Mouse (Mus musculus) G1E (cell line): ENCODE results near the gene Tmprss12. TPM values are rescaled to one million over a fixed set of nuclear protein-coding genes. Genes with fewer than 3 reads are reported as not detected.
A peak's percentile ranks its signal among the peaks of the same experiment; 100 is the strongest.

Source experiments
- ATAC-seq: 2 replicates; pipeline ENCODE4 v1.8.0; 2016; ENCODE audit warnings: mild to moderate bottlenecking; ENCODE audit not compliant: insufficient number of reproducible peaks, poor library complexity, low FRiP score, severe bottlenecking; ENCODE audit errors: extremely low read depth
- DNase-seq: peaks from one replicate; pipeline ENCODE4 v3.0.0; 2012; ENCODE audit warnings: low spot score
- H3K27me3 ChIP-seq: 2 replicates; pipeline ENCODE4 v1.6.1; 2012; ENCODE audit warnings: mild to moderate bottlenecking, low read length, inconsistent platforms; ENCODE audit not compliant: insufficient read depth
- H3K36me3 ChIP-seq: replicated peaks from 2 replicates; pipeline ENCODE3; 2012; ENCODE audit warnings: mild to moderate bottlenecking, inconsistent platforms
- H3K4me1 ChIP-seq: 2 replicates; pipeline ENCODE4 v1.6.1; 2012; ENCODE audit warnings: low read depth, low read length, inconsistent platforms, mixed read lengths; ENCODE audit not compliant: insufficient read depth
- H3K4me3 ChIP-seq: 2 replicates; pipeline ENCODE4 v1.5.1; 2012; ENCODE audit warnings: low read depth, mild to moderate bottlenecking, inconsistent platforms, low read length, moderate library complexity, mixed read lengths
- H3K9me3 ChIP-seq: replicated peaks from 2 replicates; pipeline ENCODE4 v1.6.1; 2012; ENCODE audit warnings: inconsistent platforms
- CTCF ChIP-seq: IDR thresholded peaks from 2 replicates; pipeline ENCODE4 v1.5.1; 2012; ENCODE audit warnings: low read depth, low read length, inconsistent platforms, mixed read lengths
- GATA1 ChIP-seq: IDR thresholded peaks from 2 replicates; pipeline ENCODE4 v1.6.1; 2012; ENCODE audit warnings: borderline replicate concordance, low read length, inconsistent platforms, mixed read lengths
- GATA2 ChIP-seq: IDR thresholded peaks from 2 replicates; pipeline ENCODE4 v1.6.1; 2012; ENCODE audit warnings: low read depth, low read length, inconsistent platforms, borderline replicate concordance
- POLR2AphosphoS5 ChIP-seq: IDR thresholded peaks from 2 replicates; pipeline ENCODE4 v1.6.1; 2012; ENCODE audit warnings: low read depth, low read length, inconsistent platforms; ENCODE audit not compliant: insufficient replicate concordance
- TAL1 ChIP-seq: conservative IDR thresholded peaks from 2 replicates; pipeline ENCODE4 v1.6.1; 2012; ENCODE audit warnings: low read depth, low read length, inconsistent platforms, mixed read lengths
- polyA plus RNA-seq: library from polyadenylated mRNA; stranded (reverse); fragments of >175 nt; gene quantifications from 2 replicates; pipeline ENCODE4 v1.2.3, GENCODE M21; 2012
- total RNA-seq, 2 experiments: library from RNA; stranded (forward) in 1 of 2; stranded (reverse) in 1 of 2; fragments of 200-1000 nt in 1 of 2; fragments of >200 nt in 1 of 2; fragmentation: Nextera tagmentation in 1 of 2; gene quantifications; 2 replicates each; pipeline ENCODE4 v1.2.3; 2014 to 2017

Gene Tmprss12
- total RNA-seq (2014; fragmentation: Nextera tagmentation) (not detected in 2 replicates), total RNA-seq (2017) (0.12 TPM in 1 of 2 replicates, not detected in the other), polyA plus RNA-seq (not detected in 2 replicates)

DNA sequence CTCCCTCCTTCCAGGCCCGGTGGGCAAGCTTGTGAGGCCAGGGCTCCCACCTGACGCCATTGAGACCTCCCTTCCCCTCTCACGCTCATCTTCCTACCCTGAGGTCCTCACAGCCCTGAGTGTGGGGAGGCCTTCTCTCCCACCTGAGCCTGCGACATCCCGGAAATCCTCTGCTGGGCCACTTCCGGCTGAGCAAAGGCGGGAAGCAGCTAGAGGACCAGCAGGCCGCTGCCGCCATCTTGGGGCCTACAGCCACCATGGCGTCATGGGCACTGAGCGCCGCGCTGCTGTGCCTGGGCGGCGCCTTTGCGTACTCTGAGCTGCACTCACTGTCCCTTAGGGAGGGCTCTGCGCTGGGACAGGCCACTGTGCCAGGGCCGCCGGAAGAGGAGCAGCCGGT lies at the start of gene Tmprss12:
Gene Tmprss12, plus strand, starts transcription at position 212 of the 400 bp plus-strand sequence.
- ATAC-seq: no peak
- TF ChIP-seq POLR2AphosphoS5: no peak
- no peak for TF ChIP-seq GATA1
- TF ChIP-seq GATA2: no peak
- no peak for TF ChIP-seq CTCF
- no peak for TF ChIP-seq TAL1
- Histone ChIP-seq H3K4me3 (peak within 1 kb of the TSS; percentile 29; the same call in 1 of the 2 replicates), H3K9me3 (peaks cover 10% of the 10 kb centered on the region), H3K4me1 (peaks cover 2% of the 10 kb centered on the region; the same call in 1 of the 2 replicates), H3K27me3 (peaks cover 6% of the 10 kb centered on the region; the same call in 1 of the 2 replicates), H3K36me3 (no peaks in the 10 kb centered on the region)
- no peak for DNase-seq

DNA sequence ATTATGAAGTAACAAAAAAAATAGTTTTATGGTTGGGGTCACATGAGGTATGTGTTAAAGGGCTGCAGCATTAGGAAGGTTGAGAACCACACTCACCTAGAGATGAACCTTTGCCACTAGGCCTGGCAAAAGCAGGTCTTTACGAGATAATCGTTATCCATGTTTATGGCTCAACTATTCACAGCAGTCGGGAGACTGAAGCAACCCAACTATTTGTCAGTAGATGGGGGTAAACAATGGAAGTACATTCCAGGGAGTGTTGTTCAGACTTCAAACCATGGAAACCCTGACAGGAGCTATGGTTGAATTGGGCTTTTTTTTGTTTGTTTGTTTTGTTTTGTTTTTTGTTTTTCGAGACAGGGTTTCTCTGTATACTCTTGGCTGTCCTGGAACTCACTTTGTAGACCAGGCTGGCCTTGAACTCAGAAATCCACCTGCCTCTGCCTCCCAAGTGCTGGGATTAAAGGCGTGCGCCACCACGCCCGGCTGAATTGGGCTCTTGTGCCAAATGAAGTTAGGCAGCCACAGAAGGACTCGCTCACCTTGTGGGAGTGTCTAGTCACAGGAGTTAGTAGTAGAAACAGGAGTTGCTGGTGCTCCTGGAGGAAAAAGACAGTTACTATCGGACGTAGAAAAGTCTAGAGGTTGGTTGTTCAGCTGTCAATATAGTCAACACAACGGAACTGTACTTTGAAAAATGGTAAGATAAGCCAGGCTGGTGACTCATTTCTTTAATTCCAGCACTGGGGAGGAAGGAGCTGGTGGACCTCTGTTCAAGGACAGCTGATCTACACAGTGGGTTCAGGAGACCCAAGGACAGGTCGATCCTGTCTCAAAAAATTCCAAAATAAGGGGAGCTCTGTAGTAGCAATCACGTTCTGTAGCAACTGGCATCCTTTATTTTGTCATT lies 48.8 kb upstream of the Tmprss12 start:
- TF ChIP-seq POLR2AphosphoS5: no peak
- Histone ChIP-seq H3K9me3 (peaks cover 9% of the 10 kb centered on the region), H3K4me3 (no peak overlapping the region), H3K4me1 (peaks cover 72% of the 10 kb centered on the region), H3K36me3 (peaks cover 56% of the 10 kb centered on the region), H3K27me3 (no peaks in the 10 kb centered on the region)
- DNase-seq (no peak), ATAC-seq (no peak)

DNA sequence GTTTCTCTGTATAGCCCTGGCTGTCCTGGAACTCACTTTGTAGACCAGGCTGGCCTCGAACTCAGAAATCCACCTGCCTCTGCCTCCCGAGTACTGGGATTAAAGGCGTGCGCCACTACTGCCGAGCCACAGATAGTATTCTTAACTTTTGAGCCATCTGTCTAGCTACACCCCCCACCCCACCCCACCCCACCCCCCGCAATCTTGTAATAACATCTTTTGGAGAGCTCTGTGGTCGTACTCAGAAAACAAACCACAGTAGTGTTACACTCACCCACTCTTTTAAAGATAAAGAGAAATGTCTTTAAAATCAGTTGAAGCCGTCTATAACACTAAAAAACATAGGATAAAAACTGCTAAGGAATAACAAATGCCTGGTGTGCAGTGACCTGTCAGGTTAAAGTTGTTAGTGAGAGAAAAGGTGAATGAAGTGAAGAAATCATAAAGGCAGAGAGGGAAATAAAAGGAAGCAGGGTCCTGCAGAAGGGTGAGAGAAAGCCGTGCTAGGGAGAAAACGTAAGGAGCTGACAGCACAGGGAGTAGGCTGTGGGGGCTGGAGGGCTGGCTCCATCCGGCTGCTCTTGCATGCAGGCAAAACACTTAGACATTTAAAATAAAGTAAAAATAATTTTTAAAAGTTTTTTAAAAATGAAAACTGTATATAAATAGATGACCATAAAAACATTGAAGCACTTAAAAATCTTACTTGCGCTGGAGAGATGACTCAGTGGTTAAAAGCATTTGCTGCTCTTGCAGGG lies 45.2 kb upstream of the Tmprss12 start:
- H3K27me3 ChIP-seq: no peaks in the 10 kb centered on the region
- ATAC-seq: peak; percentile 51
- no peak overlapping the region; the same call in 1 of the 2 replicates for H3K4me3 ChIP-seq
- no peak for TF ChIP-seq TAL1
- TF ChIP-seq POLR2AphosphoS5: no peak
- no peak for TF ChIP-seq CTCF
- no peak for TF ChIP-seq GATA1
- TF ChIP-seq GATA2: no peak
- peaks cover 9% of the 10 kb centered on the region for H3K9me3 ChIP-seq
- peaks cover 66% of the 10 kb centered on the region for H3K4me1 ChIP-seq
- peak; percentile 36 for DNase-seq
- H3K36me3 ChIP-seq: peaks cover 80% of the 10 kb centered on the region

DNA sequence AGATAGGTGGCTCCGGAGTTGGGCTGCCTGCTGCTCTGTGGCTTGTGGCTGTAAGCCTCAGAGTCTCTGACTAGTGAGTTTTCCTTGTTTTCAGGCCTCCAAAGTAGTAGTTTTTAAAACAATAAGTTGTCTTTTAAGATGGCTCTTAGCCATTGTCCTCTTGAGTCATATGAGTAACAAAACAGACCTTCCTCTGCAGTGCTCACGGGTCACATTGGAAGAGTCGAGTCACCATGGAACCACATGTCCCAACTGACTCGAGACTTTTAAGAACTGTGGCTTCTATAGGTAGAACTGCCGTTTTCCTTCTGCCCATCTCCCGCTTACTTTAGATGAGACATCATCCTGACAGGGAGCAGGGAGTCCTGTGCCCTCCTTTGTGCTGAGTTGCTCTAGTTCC lies 43.7 kb upstream of the Tmprss12 start:
- H3K4me1 ChIP-seq: peaks cover 52% of the 10 kb centered on the region
- H3K4me3 ChIP-seq: no peak overlapping the region
- TF ChIP-seq TAL1 (no peak), GATA2 (no peak), POLR2AphosphoS5 (no peak), CTCF (no peak), GATA1 (no peak)
- no peaks in the 10 kb centered on the region for H3K27me3 ChIP-seq
- peaks cover 89% of the 10 kb centered on the region for H3K36me3 ChIP-seq
- ATAC-seq (no peak), DNase-seq (no peak)
- peaks cover 9% of the 10 kb centered on the region for H3K9me3 ChIP-seq

DNA sequence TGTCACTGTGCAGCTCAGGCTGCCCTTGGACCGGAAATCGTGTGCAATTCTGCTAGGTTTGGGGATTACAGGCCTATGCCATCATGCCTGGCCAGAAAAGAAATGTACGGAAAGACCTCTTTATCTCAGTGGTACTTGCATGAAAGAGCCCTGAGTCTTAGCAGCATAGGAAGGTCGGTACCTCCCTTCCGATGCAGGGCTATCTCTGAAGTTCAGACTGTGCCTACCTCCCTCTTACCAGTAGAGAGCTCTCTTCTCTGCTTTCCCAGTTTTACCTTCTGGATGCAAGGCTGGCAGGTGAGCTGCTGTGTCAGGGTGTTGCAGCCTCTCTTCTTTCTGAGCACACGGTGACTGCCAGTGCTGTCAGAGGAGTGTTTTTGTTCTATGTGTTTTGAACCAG lies 38.9 kb upstream of the Tmprss12 start:
- Histone ChIP-seq H3K4me3 (no peak overlapping the region), H3K9me3 (no peaks in the 10 kb centered on the region), H3K27me3 (no peaks in the 10 kb centered on the region), H3K36me3 (peaks cover 96% of the 10 kb centered on the region), H3K4me1 (peaks cover 13% of the 10 kb centered on the region)
- DNase-seq (no peak), ATAC-seq (no peak)
- TF ChIP-seq TAL1: no peak
- no peak for TF ChIP-seq POLR2AphosphoS5
- no peak for TF ChIP-seq GATA1
- no peak for TF ChIP-seq CTCF
- no peak for TF ChIP-seq GATA2

DNA sequence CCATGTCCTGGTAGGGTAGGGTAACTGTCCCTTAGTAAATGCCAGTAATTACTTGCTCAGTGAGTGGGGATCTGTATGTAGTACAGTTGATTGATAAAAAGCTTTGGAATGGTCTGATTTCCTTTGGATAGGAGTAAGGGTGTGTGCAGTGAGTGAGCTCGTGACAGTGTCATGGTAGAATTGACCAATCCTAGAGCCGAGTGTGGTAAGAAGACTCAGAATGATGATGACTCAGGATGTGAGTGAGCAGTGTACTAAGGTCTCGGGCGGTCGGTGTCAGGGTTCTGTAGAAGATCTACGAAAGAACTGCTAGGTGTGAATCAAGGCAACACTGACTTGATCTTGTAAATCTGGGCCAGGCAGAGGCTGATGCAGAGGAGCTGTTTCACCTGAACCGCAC lies 34.7 kb upstream of the Tmprss12 start:
- Histone ChIP-seq H3K4me1 (peaks cover 29% of the 10 kb centered on the region), H3K27me3 (no peaks in the 10 kb centered on the region), H3K36me3 (peaks cover 97% of the 10 kb centered on the region), H3K4me3 (no peak overlapping the region), H3K9me3 (no peaks in the 10 kb centered on the region)
- ATAC-seq: no peak
- no peak for DNase-seq
- TF ChIP-seq POLR2AphosphoS5 (no peak), GATA2 (no peak), CTCF (no peak), GATA1 (no peak), TAL1 (no peak)
